Mouse (Mus musculus) CH12.LX (cell line): ENCODE results near the gene Pafah1b1. TPM values are rescaled to one million over a fixed set of nuclear protein-coding genes. Genes with fewer than 3 reads are reported as not detected.

Experiments used
- DNase-seq: peaks from one replicate; pipeline ENCODE4 v3.0.0-alpha.2; 2013; ENCODE audit errors: extremely low read depth
- H3K27ac ChIP-seq: 2 replicates; pipeline ENCODE4 v1.5.1; 2012; ENCODE audit warnings: low read depth, mild to moderate bottlenecking, control low read depth, moderate library complexity; ENCODE audit not compliant: insufficient read depth
- H3K27me3 ChIP-seq: replicated peaks from 2 replicates; pipeline ENCODE3; 2012; ENCODE audit warnings: inconsistent platforms
- H3K36me3 ChIP-seq, 2 experiments: replicated peaks in 1 of 2; 2 replicates each; pipeline versions ENCODE3 to v1.6.1; 2012; ENCODE audit warnings: inconsistent platforms in 1 of 2, low read length in 1 of 2, mild to moderate bottlenecking in 1 of 2, mixed read lengths in 1 of 2, moderate library complexity in 1 of 2; ENCODE audit not compliant: control insufficient read depth in 1 of 2, insufficient read depth in 1 of 2
- H3K4me1 ChIP-seq, 2 experiments: 2 replicates each; pipeline ENCODE4 v1.6.1; 2012; ENCODE audit warnings: inconsistent platforms in 1 of 2, moderate library complexity in 1 of 2; ENCODE audit not compliant: insufficient read depth in 2 of 2, control insufficient read depth in 1 of 2
- H3K4me2 ChIP-seq: 2 replicates; pipeline ENCODE4 v1.6.1; 2012; ENCODE audit warnings: low read depth, mild to moderate bottlenecking, control low read depth; ENCODE audit not compliant: poor library complexity, insufficient read depth, severe bottlenecking
- H3K4me3 ChIP-seq, 3 experiments: fragments of 150-350 bp in 1 of 3; sonication (generic) in 1 of 3; replicated peaks in 1 of 3; 2 replicates each; pipeline versions ENCODE3 to v1.5.1; 2011 to 2012; ENCODE audit warnings: low read depth in 2 of 3, low read length in 2 of 3, mild to moderate bottlenecking in 2 of 3, moderate library complexity in 2 of 3, control low read depth in 1 of 3, improper control_type of control experiment in 1 of 3, inconsistent platforms in 1 of 3, mixed read lengths in 1 of 3; ENCODE audit not compliant: poor library complexity in 1 of 3
- H3K79me2 ChIP-seq: replicated peaks from 2 replicates; pipeline ENCODE4 v1.6.1; 2012; ENCODE audit warnings: mild to moderate bottlenecking, moderate library complexity; ENCODE audit not compliant: control insufficient read depth, poor library complexity, insufficient read depth, severe bottlenecking; ENCODE audit errors: extremely low read depth
- H3K9ac ChIP-seq: 2 replicates; pipeline ENCODE4 v1.6.1; 2012; ENCODE audit warnings: low read depth, mild to moderate bottlenecking, control low read depth, moderate library complexity; ENCODE audit not compliant: insufficient read depth
- H3K9me3 ChIP-seq: replicated peaks from 2 replicates; pipeline ENCODE3; 2012; ENCODE audit warnings: low read length, inconsistent platforms, mixed read lengths
- GABPA ChIP-seq: IDR thresholded peaks from 2 replicates; pipeline ENCODE4 v1.6.1; 2012; ENCODE audit warnings: low read depth, low read length, improper control_type of control experiment, inconsistent platforms; ENCODE audit not compliant: insufficient replicate concordance
- HCFC1 ChIP-seq: IDR thresholded peaks from 2 replicates; pipeline ENCODE4 v1.6.1; 2012; ENCODE audit warnings: low read depth, mild to moderate bottlenecking, inconsistent platforms, low read length, improper control_type of control experiment
- JUN ChIP-seq: IDR thresholded peaks from 2 replicates; pipeline ENCODE4 v1.6.1; 2011; ENCODE audit warnings: low read depth, mild to moderate bottlenecking, low read length, improper control_type of control experiment, moderate library complexity; ENCODE audit not compliant: insufficient read depth
- KAT2A ChIP-seq: IDR thresholded peaks from 2 replicates; pipeline ENCODE4 v1.6.1; 2012; ENCODE audit warnings: low read length, improper control_type of control experiment, inconsistent platforms; ENCODE audit not compliant: insufficient replicate concordance
- MEF2A ChIP-seq: IDR thresholded peaks from 2 replicates; pipeline ENCODE4 v1.6.1; 2014; ENCODE audit warnings: low read depth, mild to moderate bottlenecking, inconsistent platforms, low read length, improper control_type of control experiment, borderline replicate concordance
- PAX5 ChIP-seq: IDR thresholded peaks from 2 replicates; pipeline ENCODE4 v1.6.1; 2012; ENCODE audit warnings: low read length, inconsistent platforms, mixed read lengths
- RCOR1 ChIP-seq: conservative IDR thresholded peaks from 2 replicates; pipeline ENCODE4 v1.6.1; 2012; ENCODE audit warnings: low read depth, mild to moderate bottlenecking, inconsistent platforms, low read length, improper control_type of control experiment
- TCF12 ChIP-seq: IDR thresholded peaks from 2 replicates; pipeline ENCODE4 v1.6.1; 2014; ENCODE audit warnings: low read depth, mild to moderate bottlenecking, inconsistent platforms, low read length, improper control_type of control experiment
- USF1 ChIP-seq: IDR thresholded peaks from 2 replicates; pipeline ENCODE4 v1.6.1; 2014; ENCODE audit warnings: low read depth, mild to moderate bottlenecking, inconsistent platforms, low read length, improper control_type of control experiment
- USF2 ChIP-seq: conservative IDR thresholded peaks from 2 replicates; pipeline ENCODE4 v1.6.1; 2011; ENCODE audit warnings: low read depth, low read length, improper control_type of control experiment
- ZKSCAN1 ChIP-seq: IDR thresholded peaks from 2 replicates; pipeline ENCODE4 v1.6.1; 2012; ENCODE audit warnings: low read depth, inconsistent platforms, low read length, improper control_type of control experiment, borderline replicate concordance
- ZNF384 ChIP-seq: IDR thresholded peaks from 2 replicates; pipeline ENCODE4 v1.6.1; 2012; ENCODE audit warnings: low read depth, low read length, improper control_type of control experiment, inconsistent platforms
- dilution Hi-C: fragments of 300-500 bp; cut with MboI; formaldehyde crosslinking; loops from 2 replicates; pipeline ENCODE4 v1.14.3; 2020; ENCODE audit warnings: low sequenced_read_pairs; ENCODE audit not compliant: extremely low pct_unique_long_range_greater_than_20kb, extremely low pct_ligation_motif_present
- in situ Hi-C: fragments of 300-500 bp; cut with MboI; formaldehyde crosslinking; loops from 3 replicates; pipeline ENCODE4 v1.14.3; 2019; ENCODE audit warnings: low sequenced_read_pairs, low pct_ligation_motif_present, low pct_unique_long_range_greater_than_20kb, mixed read lengths
- polyA plus RNA-seq: library from polyadenylated mRNA; unstranded; fragments of >175 nt; gene quantifications from 2 replicates; pipeline ENCODE4 v1.2.1, GENCODE M21; 2012; ENCODE audit warnings: low read depth; ENCODE audit not compliant: insufficient read length
- total RNA-seq, 2 experiments: library from RNA; depleted of rRNA; stranded (reverse); fragments of 300-350 nt in 1 of 2; fragments of >200 nt in 1 of 2; gene quantifications; 2 replicates each; pipeline ENCODE4 v1.2.3; 2012 to 2014

Pafah1b1 gene
- total and polyA plus RNA-seq, 3 experiments: 53.9 to 136 (median 107) TPM

DNA sequence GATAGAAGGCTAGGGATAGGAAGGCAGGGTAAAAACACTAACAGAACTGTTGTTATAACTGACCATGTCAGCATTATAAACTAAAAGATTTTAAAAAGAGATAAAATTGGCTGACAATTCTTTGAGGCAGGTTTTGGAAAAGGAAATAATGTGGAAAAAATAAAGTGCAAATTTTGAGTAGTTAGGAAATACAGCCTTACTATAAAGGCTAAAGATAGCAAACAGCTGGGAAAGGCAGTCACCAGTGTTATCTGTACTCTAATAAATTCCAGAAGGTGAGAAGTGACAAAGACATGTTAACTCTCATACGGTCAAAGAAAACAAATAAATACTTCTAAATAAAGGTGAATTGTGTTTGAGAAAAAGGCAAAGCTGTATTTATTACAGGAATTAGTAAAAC is 15.7 kb downstream of the Pafah1b1 start:
- dilution Hi-C loops: no loop called here
- H3K36me3 ChIP-seq: peaks cover 5 to 46% of the 10 kb centered on the region in 2 experiments
- no peak overlapping the region for H3K4me2 ChIP-seq
- no peaks in the 10 kb centered on the region for H3K9me3 ChIP-seq
- H3K79me2 ChIP-seq: peaks cover 85% of the 10 kb centered on the region
- in situ Hi-C loops: no loop called here
- no peaks in the 10 kb centered on the region for H3K27me3 ChIP-seq
- no peak overlapping the region for H3K4me3 ChIP-seq
- no peak overlapping the region for H3K27ac ChIP-seq
- no peak for DNase-seq
- H3K4me1 ChIP-seq: peaks cover 0 to 14% of the 10 kb centered on the region in 2 experiments; a peak in 1 of 4 replicates
- H3K9ac ChIP-seq: no peak overlapping the region
- TF ChIP-seq USF1 (no peak), GABPA (no peak)

DNA sequence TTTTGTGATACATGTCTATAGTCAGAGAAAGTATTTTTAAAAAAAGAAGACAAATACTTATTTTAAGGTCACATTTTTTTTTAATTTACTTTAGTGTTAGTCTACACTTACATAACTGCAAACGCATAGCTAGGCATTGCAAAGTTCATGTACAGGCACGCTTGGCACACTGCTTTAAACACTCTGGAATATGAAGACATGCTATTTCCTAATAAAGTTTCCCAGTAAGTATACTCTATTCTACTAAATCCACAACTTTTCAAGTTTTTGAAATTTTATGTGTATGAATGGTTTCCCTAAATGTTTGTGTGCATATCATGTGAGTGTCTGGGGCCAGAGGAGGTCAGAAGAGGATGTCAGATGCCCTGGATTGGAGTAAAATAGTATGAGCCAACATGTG is 20.4 kb downstream of the Pafah1b1 start:
- in situ Hi-C loops (no loop called here), dilution Hi-C loops (no loop called here)
- Histone ChIP-seq H3K36me3 (peaks cover 2 to 28% of the 10 kb centered on the region in 2 experiments), H3K9ac (no peak overlapping the region), H3K27ac (no peak overlapping the region), H3K4me3 (no peak overlapping the region), H3K27me3 (no peaks in the 10 kb centered on the region), H3K9me3 (no peaks in the 10 kb centered on the region), H3K4me1 (peaks cover 0 to 20% of the 10 kb centered on the region in 2 experiments; a peak in 1 of 4 replicates), H3K79me2 (peaks cover 80% of the 10 kb centered on the region), H3K4me2 (no peak overlapping the region)
- TF ChIP-seq PAX5: no peak
- DNase-seq: no peak

DNA sequence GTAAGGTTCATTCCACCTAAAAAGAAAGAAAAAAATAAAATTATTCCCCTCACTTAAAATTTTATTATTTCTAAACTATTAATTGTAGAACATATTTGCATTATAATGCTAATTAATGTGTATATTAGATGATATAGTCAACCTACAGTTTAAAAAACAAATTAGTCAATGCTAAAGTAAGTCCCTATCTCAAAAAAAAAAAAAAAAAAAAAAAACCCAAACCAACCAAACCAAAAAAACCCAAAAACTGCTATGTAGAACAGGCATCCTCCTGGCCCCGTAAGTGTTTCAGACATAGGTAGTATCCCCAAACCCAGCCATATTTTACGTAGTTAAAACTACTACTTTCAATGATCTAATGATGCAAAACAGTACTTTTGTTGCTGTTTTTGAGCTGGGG is 25.0 kb downstream of the Pafah1b1 start:
- Histone ChIP-seq H3K4me3 (no peak overlapping the region), H3K79me2 (peaks cover 83% of the 10 kb centered on the region), H3K36me3 (peaks cover 30 to 50% of the 10 kb centered on the region in 2 experiments), H3K4me2 (no peak overlapping the region), H3K9me3 (no peaks in the 10 kb centered on the region)
- no peak for DNase-seq
- in situ Hi-C loops: no loop called here
- TF ChIP-seq HCFC1 (no peak), ZNF384 (peak; percentile 66)
- TF ChIP-seq, all 38 proteins: peak for 1
- Histone ChIP-seq H3K4me1 (peaks cover 0 to 15% of the 10 kb centered on the region in 2 experiments; a peak in 1 of 4 replicates), H3K27ac (no peak overlapping the region), H3K27me3 (no peaks in the 10 kb centered on the region), H3K9ac (no peak overlapping the region)
- dilution Hi-C loops: no loop called here

DNA sequence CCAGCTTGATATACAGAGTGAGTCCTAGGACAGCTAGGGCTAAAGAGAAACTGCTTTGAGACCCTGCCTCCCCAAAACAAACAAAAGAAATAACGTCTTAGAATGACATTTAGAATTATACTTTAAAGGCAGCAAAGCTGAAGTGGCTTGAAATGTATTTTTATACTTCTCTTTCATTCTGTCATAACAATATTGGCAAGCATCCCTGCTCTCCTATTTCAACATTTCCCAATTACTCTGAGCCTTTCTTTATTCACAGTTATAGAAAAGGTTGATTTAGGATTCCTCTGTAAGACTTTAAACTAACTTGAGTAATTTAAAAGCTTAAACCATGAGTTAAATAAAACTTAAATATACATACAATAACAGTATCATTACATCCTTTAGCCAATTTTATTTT is 32.3 kb downstream of the Pafah1b1 start:
- Histone ChIP-seq H3K4me1 (no peaks in the 10 kb centered on the region), H3K4me3 (no peak overlapping the region), H3K36me3 (peaks cover 28 to 72% of the 10 kb centered on the region in 2 experiments), H3K9ac (no peak overlapping the region), H3K9me3 (no peaks in the 10 kb centered on the region), H3K27me3 (no peaks in the 10 kb centered on the region), H3K27ac (no peak overlapping the region), H3K79me2 (peaks cover 60% of the 10 kb centered on the region), H3K4me2 (no peak overlapping the region)
- in situ Hi-C loops (no loop called here), dilution Hi-C loops (no loop called here)
- no peak for TF ChIP-seq JUN
- no peak for TF ChIP-seq RCOR1
- TF ChIP-seq TCF12: no peak
- no peak for TF ChIP-seq MEF2A
- TF ChIP-seq ZKSCAN1: no peak
- no peak for TF ChIP-seq PAX5
- no peak for TF ChIP-seq USF2
- TF ChIP-seq KAT2A: no peak
- DNase-seq: no peak
